Comparison of ENCODE assay signal across 8 mouse cellular contexts in genomic region chr12:27182397-27183375, GRCm38 (mm10).
DNase-seq lines count a peak whose midpoint lies in the region; ATAC-seq and TF ChIP-seq lines count a peak whose summit lies in the region.
"Had no signal": no experiment of that assay in that cellular context is flagged by ENCODE, and none has a peak within 500 bp of the region (broad histone marks: within the 10 kb centered on the region; RNA-seq: fewer than 3 reads in every experiment).

No protein-coding gene starts in this region.

- H3K27me3 ChIP-seq in embryonic facial prominence, embryonic 12.5 days, result no peaks in the 10 kb centered on the region
- H3K27me3 ChIP-seq in hindbrain, postnatal 0 days (ENCODE audit: insufficient read depth, low read length), result no peaks in the 10 kb centered on the region
- H3K27me3 ChIP-seq in midbrain, postnatal 0 days (ENCODE audit: insufficient read depth, low read length), result no peaks in the 10 kb centered on the region

- peak; percentile 64 for ATAC-seq in embryonic facial prominence, embryonic 12.5 days (ENCODE audit: insufficient number of reproducible peaks, insufficient read depth, low FRiP score, low TSS enrichment)
- ATAC-seq in hindbrain, postnatal 0 days, result 0 out of 2 replicates have a peak, but pooled peaks have one; percentile 51
- ATAC-seq in midbrain, postnatal 0 days (ENCODE audit: low FRiP score), result 0 out of 2 replicates have a peak, but pooled peaks have one; percentile 52
- ATAC-seq in frontal cortex, adult (ENCODE audit: low TSS enrichment), result no peak

- peak overlapping the region; percentile 76 for H3K27ac ChIP-seq in embryonic facial prominence, embryonic 12.5 days
- peak overlapping the region; percentile 41; the same call in 1 of the 2 replicates for H3K27ac ChIP-seq in hindbrain, postnatal 0 days
- H3K27ac ChIP-seq in midbrain, postnatal 0 days (ENCODE audit: low read depth, low read length), result no peak overlapping the region

- no peaks in the 10 kb centered on the region for H3K9me3 ChIP-seq in embryonic facial prominence, embryonic 12.5 days
- H3K9me3 ChIP-seq in hindbrain, postnatal 0 days (ENCODE audit: low read length), result no peaks in the 10 kb centered on the region
- H3K9me3 ChIP-seq in midbrain, postnatal 0 days (ENCODE audit: low read length), result no peaks in the 10 kb centered on the region

- peaks cover 41% of the 10 kb centered on the region for H3K4me1 ChIP-seq in embryonic facial prominence, embryonic 12.5 days
- H3K4me1 ChIP-seq in hindbrain, postnatal 0 days (ENCODE audit: insufficient read depth, low read length), result peaks cover 7% of the 10 kb centered on the region; the same call in 1 of the 2 replicates
- peaks cover 11% of the 10 kb centered on the region; the same call in 1 of the 2 replicates for H3K4me1 ChIP-seq in midbrain, postnatal 0 days (ENCODE audit: insufficient read depth, low read length)

- 15% methylated on average over 5 of the region's 5 CpGs for WGBS in embryonic facial prominence, embryonic 12.5 days
- WGBS in hindbrain, postnatal 0 days, result 45% methylated on average over 5 of the region's 5 CpGs
- 41% methylated on average over 5 of the region's 5 CpGs for WGBS in midbrain, postnatal 0 days

- H3K36me3 ChIP-seq in embryonic facial prominence, embryonic 12.5 days, result no peaks in the 10 kb centered on the region
- no peaks in the 10 kb centered on the region for H3K36me3 ChIP-seq in hindbrain, postnatal 0 days (ENCODE audit: insufficient read depth, low read length)
- H3K36me3 ChIP-seq in midbrain, postnatal 0 days (ENCODE audit: insufficient read depth, low read length), result no peaks in the 10 kb centered on the region

- intact Hi-C loops in gastrocnemius, postnatal 36 days (cut with DNase I), result no loop called here

- H3K9ac ChIP-seq in embryonic facial prominence, embryonic 12.5 days, result no peak overlapping the region
- no peak overlapping the region for H3K9ac ChIP-seq in hindbrain, postnatal 0 days (replicated peaks; ENCODE audit: low read length)
- no peak overlapping the region for H3K9ac ChIP-seq in midbrain, postnatal 0 days (replicated peaks; ENCODE audit: low read length, poor library complexity, severe bottlenecking)

- H3K4me3 ChIP-seq in embryonic facial prominence, embryonic 12.5 days, result no peak overlapping the region
- H3K4me3 ChIP-seq in hindbrain, postnatal 0 days (ENCODE audit: low read length), result no peak overlapping the region
- no peak overlapping the region for H3K4me3 ChIP-seq in midbrain, postnatal 0 days (ENCODE audit: low read depth, low read length)

- TF ChIP-seq CTCF in hindbrain, postnatal 0 days (IDR thresholded peaks at IDR 0.05; ENCODE audit: low read depth), result peak; percentile 35
- peak; percentile 33; the same call in 1 of the 2 replicates for TF ChIP-seq CTCF in midbrain, postnatal 0 days (IDR thresholded peaks at IDR 0.05)

- peak; percentile 94 for DNase-seq in heart, adult 11 months
- DNase-seq in hindbrain, postnatal 0 days (ENCODE audit: low spot score), result peak; percentile 40
- peak; percentile 32 for DNase-seq in midbrain, postnatal 0 days (ENCODE audit: low spot score)
- DNase-seq in gastrocnemius, postnatal 36 days, result no peak
- DNase-seq in right cerebral cortex, postnatal 25 days, result no peak
- DNase-seq: kidney, adult 2 months had no signal

- no peak overlapping the region for H3K4me2 ChIP-seq in embryonic facial prominence, embryonic 12.5 days (replicated peaks)
- no peak overlapping the region for H3K4me2 ChIP-seq in hindbrain, postnatal 0 days (ENCODE audit: low read depth, low read length)
- no peak overlapping the region for H3K4me2 ChIP-seq in midbrain, postnatal 0 days (ENCODE audit: low read depth, low read length, poor library complexity, severe bottlenecking)

Comparison
In these comparisons a context has a peak if more than half of its experiments do, and no peak if none do; other contexts are left out.
1. DNase-seq: peak in heart, adult 11 months (single experiment), hindbrain, postnatal 0 days (single experiment) and midbrain, postnatal 0 days (single experiment); none in gastrocnemius, postnatal 36 days (0 of 2) and right cerebral cortex, postnatal 25 days (single experiment).